Mouse (Mus musculus): ENCODE results near the gene Ranbp10. TPM values are rescaled to one million over a fixed set of nuclear protein-coding genes. Genes with fewer than 3 reads are reported as not detected.

The Ranbp10 gene
- polyA plus RNA-seq, 1 experiment: 11.0 TPM

DNA sequence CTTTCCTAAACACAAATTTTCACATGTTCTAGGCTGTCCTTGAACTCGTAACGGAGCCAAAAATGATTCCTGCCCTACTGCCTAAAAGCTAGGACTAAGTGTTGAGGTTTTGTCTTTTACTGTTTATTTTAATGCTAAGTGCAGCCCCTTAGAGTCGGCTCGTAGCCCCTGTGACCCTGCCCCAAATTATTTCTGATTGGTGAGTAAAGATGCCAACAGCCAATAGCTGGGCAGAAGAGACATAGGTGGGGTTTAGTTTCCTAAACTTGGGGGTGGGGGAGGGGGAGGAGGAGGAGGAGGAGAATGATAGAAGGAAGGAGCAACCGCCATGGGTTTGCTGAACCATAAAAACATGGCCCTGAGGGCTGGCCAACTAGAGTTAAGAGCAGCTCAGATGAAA is 101.4 kb downstream of the Ranbp10 start:
- H3K79me3 ChIP-seq (ENCODE audit: low read depth): no peaks in the 10 kb centered on the region
- H3K4me3 ChIP-seq (ENCODE audit: insufficient read depth, poor library complexity, severe bottlenecking): no peak overlapping the region
- H3K27me3 ChIP-seq (ENCODE audit: control insufficient read depth, insufficient read depth, insufficient read length): no peaks in the 10 kb centered on the region
- H3K79me2 ChIP-seq (ENCODE audit: control insufficient read depth, insufficient read depth): no peaks in the 10 kb centered on the region
- H3ac ChIP-seq (ENCODE audit: control insufficient read depth, insufficient read length, low read depth): no peak overlapping the region
- peaks cover 8% of the 10 kb centered on the region for H3K36me3 ChIP-seq (ENCODE audit: control insufficient read depth, insufficient read depth)
- TF ChIP-seq MYOD1 (IDR thresholded peaks at IDR 0.05; ENCODE audit: control insufficient read depth, insufficient read length, low read depth) (no peak), MYOG (IDR thresholded peaks at IDR 0.05; ENCODE audit: control insufficient read depth, extremely low read depth, insufficient read length) (no peak), CTCF (IDR thresholded peaks at IDR 0.05; ENCODE audit: control insufficient read depth, insufficient read depth, insufficient read length) (no peak), USF1 (IDR thresholded peaks at IDR 0.05; ENCODE audit: low read depth) (no peak), MAX (IDR thresholded peaks at IDR 0.05) (no peak), FOSL1 (IDR thresholded peaks at IDR 0.05; ENCODE audit: insufficient read depth, low read length, poor library complexity, severe bottlenecking) (no peak)

DNA sequence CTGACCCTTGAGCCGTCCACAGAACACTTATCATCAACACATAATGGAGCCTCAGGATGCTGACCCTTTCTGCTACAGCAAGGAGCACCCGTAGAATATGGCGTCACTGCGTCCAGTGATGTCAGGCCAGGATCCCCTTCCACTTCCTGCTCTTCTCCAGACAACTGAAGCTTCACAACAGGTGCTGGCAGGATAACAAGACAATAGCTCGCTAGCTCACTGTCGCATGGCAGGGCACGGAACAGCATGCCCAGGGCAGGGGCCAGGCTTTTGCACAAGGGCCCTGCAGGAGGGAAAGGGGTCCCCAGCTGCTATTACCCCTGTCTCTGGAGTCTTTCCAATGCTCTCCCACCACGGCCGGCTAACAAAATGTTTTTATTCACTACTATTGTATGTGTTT is 104.3 kb downstream of the Ranbp10 start:
- Histone ChIP-seq H3K79me2 (ENCODE audit: control insufficient read depth, insufficient read depth) (no peaks in the 10 kb centered on the region), H3K36me3 (ENCODE audit: control insufficient read depth, insufficient read depth) (peaks cover 8% of the 10 kb centered on the region), H3ac (ENCODE audit: control insufficient read depth, insufficient read length, low read depth) (no peak overlapping the region), H3K4me3 (ENCODE audit: insufficient read depth, poor library complexity, severe bottlenecking) (no peak overlapping the region), H3K79me3 (ENCODE audit: low read depth) (no peaks in the 10 kb centered on the region), H3K27me3 (ENCODE audit: control insufficient read depth, insufficient read depth, insufficient read length) (no peaks in the 10 kb centered on the region)
- TF ChIP-seq FOSL1 (IDR thresholded peaks at IDR 0.05; ENCODE audit: insufficient read depth, low read length, poor library complexity, severe bottlenecking): no peak
- TF ChIP-seq MYOG (IDR thresholded peaks at IDR 0.05; ENCODE audit: control insufficient read depth, extremely low read depth, insufficient read length): no peak
- TF ChIP-seq USF1 (IDR thresholded peaks at IDR 0.05; ENCODE audit: low read depth): no peak
- no peak for TF ChIP-seq CEBPB (IDR thresholded peaks at IDR 0.05; ENCODE audit: low read depth)
- no peak for TF ChIP-seq MYOD1 (IDR thresholded peaks at IDR 0.05; ENCODE audit: control insufficient read depth, insufficient read length, low read depth)
- no peak for TF ChIP-seq MAX (IDR thresholded peaks at IDR 0.05)
- no peak for TF ChIP-seq CTCF (IDR thresholded peaks at IDR 0.05; ENCODE audit: control insufficient read depth, insufficient read depth, insufficient read length)

DNA sequence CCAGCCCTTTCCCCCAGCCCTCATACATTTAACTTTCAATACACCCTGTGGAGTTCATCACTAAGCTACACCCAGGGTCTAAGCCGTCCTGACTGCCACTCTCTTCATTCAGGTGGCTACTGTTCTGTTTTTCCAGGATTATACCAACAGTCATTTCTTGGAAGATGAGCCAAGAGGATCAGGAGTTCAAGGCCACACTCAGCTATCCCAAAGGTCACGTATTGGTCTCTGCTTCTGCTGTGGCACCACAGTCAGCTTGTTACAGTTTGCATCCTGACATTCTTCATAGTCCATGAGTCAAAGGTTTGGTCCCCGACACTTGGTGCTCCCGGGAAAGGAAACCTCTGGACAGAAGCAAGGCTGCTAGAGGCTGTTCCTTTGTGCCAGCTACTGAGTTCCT is 107.5 kb downstream of the Ranbp10 start:
- H3ac ChIP-seq (ENCODE audit: control insufficient read depth, insufficient read length, low read depth): no peak overlapping the region
- no peaks in the 10 kb centered on the region for H3K36me3 ChIP-seq (ENCODE audit: control insufficient read depth, insufficient read depth)
- H3K79me2 ChIP-seq (ENCODE audit: control insufficient read depth, insufficient read depth): no peaks in the 10 kb centered on the region
- no peaks in the 10 kb centered on the region for H3K27me3 ChIP-seq (ENCODE audit: control insufficient read depth, insufficient read depth, insufficient read length)
- TF ChIP-seq FOSL1 (IDR thresholded peaks at IDR 0.05; ENCODE audit: insufficient read depth, low read length, poor library complexity, severe bottlenecking) (no peak), MYOD1 (IDR thresholded peaks at IDR 0.05; ENCODE audit: control insufficient read depth, insufficient read length, low read depth) (no peak), USF1 (IDR thresholded peaks at IDR 0.05; ENCODE audit: low read depth) (no peak), CTCF (IDR thresholded peaks at IDR 0.05; ENCODE audit: control insufficient read depth, insufficient read depth, insufficient read length) (no peak), MYOG (IDR thresholded peaks at IDR 0.05; ENCODE audit: control insufficient read depth, extremely low read depth, insufficient read length) (no peak), MAX (IDR thresholded peaks at IDR 0.05) (no peak), CEBPB (IDR thresholded peaks at IDR 0.05; ENCODE audit: low read depth) (no peak)
- H3K79me3 ChIP-seq (ENCODE audit: low read depth): no peaks in the 10 kb centered on the region
- no peak overlapping the region for H3K4me3 ChIP-seq (ENCODE audit: insufficient read depth, poor library complexity, severe bottlenecking)

Other genes starting within 250 kb of the Ranbp10 start
- 28.7 TPM for gene Ripor1, start 222.1 kb downstream of the Ranbp10 start, polyA plus RNA-seq (2012; fragmentation: generic; extraction: Trizol)
- 30.2 TPM for gene Ctcf, start 190.8 kb downstream of the Ranbp10 start, polyA plus RNA-seq (2012; fragmentation: generic; extraction: Trizol)
- gene Agrp, start 190.0 kb downstream of the Ranbp10 start, polyA plus RNA-seq (2012; fragmentation: generic; extraction: Trizol): 0.18 TPM
- gene Carmil2, start 141.1 kb downstream of the Ranbp10 start, polyA plus RNA-seq (2012; fragmentation: generic; extraction: Trizol): 0.49 TPM
- 30.4 TPM for gene Acd, start 126.2 kb downstream of the Ranbp10 start, polyA plus RNA-seq (2012; fragmentation: generic; extraction: Trizol)
- 16.4 TPM for gene Pard6a, start 126.2 kb downstream of the Ranbp10 start, polyA plus RNA-seq (2012; fragmentation: generic; extraction: Trizol)
- 0.09 TPM for gene 4933405L10Rik, start 119.7 kb downstream of the Ranbp10 start, polyA plus RNA-seq (2012; fragmentation: generic; extraction: Trizol)
- 24.8 TPM for gene Enkd1, start 119.1 kb downstream of the Ranbp10 start, polyA plus RNA-seq (2012; fragmentation: generic; extraction: Trizol)
- 8.2 TPM for gene Gfod2, start 68.7 kb downstream of the Ranbp10 start, polyA plus RNA-seq (2012; fragmentation: generic; extraction: Trizol)
- 0.09 TPM for gene Tsnaxip1, start 381 bp upstream of the Ranbp10 start, polyA plus RNA-seq (2012; fragmentation: generic; extraction: Trizol)
- gene Cenpt, start 25.9 kb upstream of the Ranbp10 start, polyA plus RNA-seq (2012; fragmentation: generic; extraction: Trizol): 35.7 TPM
- gene Thap11, start 27.8 kb upstream of the Ranbp10 start, polyA plus RNA-seq (2012; fragmentation: generic; extraction: Trizol): 48.2 TPM
- 258 TPM for gene Nutf2, start 33.2 kb upstream of the Ranbp10 start, polyA plus RNA-seq (2012; fragmentation: generic; extraction: Trizol)
- 31.3 TPM for gene Edc4, start 53.5 kb upstream of the Ranbp10 start, polyA plus RNA-seq (2012; fragmentation: generic; extraction: Trizol)
- 0.32 TPM for gene Nrn1l, start 66.2 kb upstream of the Ranbp10 start, polyA plus RNA-seq (2012; fragmentation: generic; extraction: Trizol)
- 14.4 TPM for gene Pskh1, start 73.1 kb upstream of the Ranbp10 start, polyA plus RNA-seq (2012; fragmentation: generic; extraction: Trizol)
- gene Ctrl, start 106.5 kb upstream of the Ranbp10 start, polyA plus RNA-seq (2012; fragmentation: generic; extraction: Trizol): 0.16 TPM
- gene Psmb10, start 111.1 kb upstream of the Ranbp10 start, polyA plus RNA-seq (2012; fragmentation: generic; extraction: Trizol): 73.5 TPM
- 1.4 TPM for gene Lcat, start 116.0 kb upstream of the Ranbp10 start, polyA plus RNA-seq (2012; fragmentation: generic; extraction: Trizol)
- 79.1 TPM for gene Slc12a4, start 138.7 kb upstream of the Ranbp10 start, polyA plus RNA-seq (2012; fragmentation: generic; extraction: Trizol)
- gene Dpep3, start 152.1 kb upstream of the Ranbp10 start, polyA plus RNA-seq (2012; fragmentation: generic; extraction: Trizol): not detected
- gene Dus2, start 164.0 kb upstream of the Ranbp10 start, polyA plus RNA-seq (2012; fragmentation: generic; extraction: Trizol): 13.1 TPM
- gene Dpep2nb, start 178.6 kb upstream of the Ranbp10 start, polyA plus RNA-seq (2012; fragmentation: generic; extraction: Trizol): 0.05 TPM
- gene Ddx28, start 184.5 kb upstream of the Ranbp10 start, polyA plus RNA-seq (2012; fragmentation: generic; extraction: Trizol): 15.0 TPM
- 12.6 TPM for gene Nfatc3, start 231.5 kb upstream of the Ranbp10 start, polyA plus RNA-seq (2012; fragmentation: generic; extraction: Trizol)